Mouse (Mus musculus) lung, postnatal 4 days (tissue): ENCODE results near the gene Morc1.

Experiments
- DNase-seq, 2 experiments: peaks; one replicate each; pipeline ENCODE4 v3.0.0; 2021

Gene Morc1

GRCm38 (mm10) chr16:48632351-48632750 lies 201.3 kb downstream of the Morc1 start:
- DNase-seq: no peak

- no peak for DNase-seq
These were observed 215.2 kb downstream of the Morc1 start for GRCm38 (mm10) chr16:48646246-48646645.

- DNase-seq: no peak
These were observed 240.7 kb downstream of the Morc1 start for GRCm38 (mm10) chr16:48671696-48672095.

GRCm38 (mm10) chr16:48672664-48673063 lies 241.6 kb downstream of the Morc1 start:
- DNase-seq: no peak

- peak; percentile 76 to 82 for DNase-seq
These were observed 244.6 kb downstream of the Morc1 start for GRCm38 (mm10) chr16:48675607-48676006.

GRCm38 (mm10) chr16:48676205-48676604 lies 245.2 kb downstream of the Morc1 start:
- DNase-seq: no peak

GRCm38 (mm10) chr16:48677381-48677780 lies 246.3 kb downstream of the Morc1 start:
- DNase-seq: no peak

- no peak for DNase-seq
These were observed 247.0 kb downstream of the Morc1 start for GRCm38 (mm10) chr16:48678029-48678428.
